Mouse (Mus musculus): ENCODE data around the gene 1700021F07Rik. TPM values are rescaled to one million over a fixed set of nuclear protein-coding genes. Genes with fewer than 3 reads are reported as not detected.
A peak's percentile ranks its signal among the peaks of the same experiment; 100 is the strongest.

The 1700021F07Rik gene
- not detected for total RNA-seq (2021)
- long read RNA-seq, experiment 1 = 0 reads
- long read RNA-seq, experiment 2 = 0 reads

- intact Hi-C loops (cut with DNase I) = no loop called here
- no peak within 1 kb of the TSS for H3K27ac ChIP-seq
- H3K4me3 ChIP-seq = no peak within 1 kb of the TSS
- TF ChIP-seq CTCF (IDR thresholded peaks at IDR 0.05) = no peak
- DNase-seq = no peak
Measured at GRCm38 (mm10) chr2:173522376-173522775, at the start of gene 1700021F07Rik. Gene 1700021F07Rik, plus strand, starts transcription at chr2:173522586.

GRCm38 (mm10) chr2:173473233-173473632, 49.2 kb upstream of the 1700021F07Rik start:
- Histone ChIP-seq H3K27ac (no peak overlapping the region), H3K4me3 (no peak overlapping the region)
- intact Hi-C loops (cut with DNase I) = no loop called here
- no peak for DNase-seq
- no peak for TF ChIP-seq CTCF (IDR thresholded peaks at IDR 0.05)

GRCm38 (mm10) chr2:173479050-173479449, 43.3 kb upstream of the 1700021F07Rik start:
- H3K27ac ChIP-seq = no peak overlapping the region
- H3K4me3 ChIP-seq = no peak overlapping the region
- no peak for TF ChIP-seq CTCF (IDR thresholded peaks at IDR 0.05)
- intact Hi-C loops (cut with DNase I) = no loop called here
- DNase-seq = no peak

- no peak for DNase-seq
- Histone ChIP-seq H3K27ac (no peak overlapping the region), H3K4me3 (no peak overlapping the region)
- intact Hi-C loops (cut with DNase I) = no loop called here
- no peak for TF ChIP-seq CTCF (IDR thresholded peaks at IDR 0.05)
Measured at GRCm38 (mm10) chr2:173484486-173484885, 37.9 kb upstream of the 1700021F07Rik start.

- intact Hi-C loops (cut with DNase I) = no loop called here
- TF ChIP-seq CTCF (IDR thresholded peaks at IDR 0.05) = no peak
- DNase-seq = no peak
- Histone ChIP-seq H3K27ac (no peak overlapping the region), H3K4me3 (no peak overlapping the region)
Measured at GRCm38 (mm10) chr2:173499612-173500011, 22.8 kb upstream of the 1700021F07Rik start.

- Histone ChIP-seq H3K27ac (no peak overlapping the region), H3K4me3 (no peak overlapping the region)
- no peak for TF ChIP-seq CTCF (IDR thresholded peaks at IDR 0.05)
- DNase-seq = no peak
- intact Hi-C loops (cut with DNase I) = no loop called here
Measured at GRCm38 (mm10) chr2:173513977-173514376, 8.4 kb upstream of the 1700021F07Rik start.

- no peak for DNase-seq
- H3K27ac ChIP-seq = no peak overlapping the region
- H3K4me3 ChIP-seq = no peak overlapping the region
- TF ChIP-seq CTCF (IDR thresholded peaks at IDR 0.05) = no peak
- intact Hi-C loops (cut with DNase I) = no loop called here
Measured at GRCm38 (mm10) chr2:173515186-173515585, 7.2 kb upstream of the 1700021F07Rik start.

GRCm38 (mm10) chr2:173516150-173516855, 6.1 kb upstream of the 1700021F07Rik start:
- no peak for TF ChIP-seq CTCF (IDR thresholded peaks at IDR 0.05)
- Histone ChIP-seq H3K27ac (no peak overlapping the region), H3K4me3 (no peak overlapping the region)
- intact Hi-C loops (cut with DNase I) = no loop called here
- DNase-seq = no peak

GRCm38 (mm10) chr2:173528493-173528892, 6.1 kb downstream of the 1700021F07Rik start:
- intact Hi-C loops (cut with DNase I) = no loop called here
- Histone ChIP-seq H3K4me3 (no peak overlapping the region), H3K27ac (no peak overlapping the region)
- no peak for TF ChIP-seq CTCF (IDR thresholded peaks at IDR 0.05)
- no peak for DNase-seq

- Histone ChIP-seq H3K4me3 (no peak overlapping the region), H3K27ac (no peak overlapping the region)
- intact Hi-C loops (cut with DNase I) = no loop called here
- no peak for TF ChIP-seq CTCF (IDR thresholded peaks at IDR 0.05)
- peak; percentile 11 for DNase-seq
Measured at GRCm38 (mm10) chr2:173532711-173533462, 10.5 kb downstream of the 1700021F07Rik start.

GRCm38 (mm10) chr2:173534581-173534980, 12.2 kb downstream of the 1700021F07Rik start:
- TF ChIP-seq CTCF (IDR thresholded peaks at IDR 0.05) = no peak
- H3K4me3 ChIP-seq = no peak overlapping the region
- DNase-seq = no peak
- H3K27ac ChIP-seq = no peak overlapping the region
- intact Hi-C loops (cut with DNase I) = no loop called here

GRCm38 (mm10) chr2:173535390-173535789, 13.0 kb downstream of the 1700021F07Rik start:
- no peak overlapping the region for H3K27ac ChIP-seq
- TF ChIP-seq CTCF (IDR thresholded peaks at IDR 0.05) = no peak
- H3K4me3 ChIP-seq = no peak overlapping the region
- DNase-seq = no peak
- intact Hi-C loops (cut with DNase I) = no loop called here

GRCm38 (mm10) chr2:173535886-173536285, 13.5 kb downstream of the 1700021F07Rik start:
- TF ChIP-seq CTCF (IDR thresholded peaks at IDR 0.05) = no peak
- DNase-seq = no peak
- no peak overlapping the region for H3K4me3 ChIP-seq
- intact Hi-C loops (cut with DNase I) = no loop called here
- H3K27ac ChIP-seq = no peak overlapping the region
